Mouse (Mus musculus): ENCODE data around the gene Catsperd.
A peak's percentile ranks its signal among the peaks of the same experiment; 100 is the strongest.

The Catsperd gene

GRCm38 (mm10) chr17:56627530-56628277, at the start of gene Catsperd:
Gene Catsperd, plus strand, starts transcription at chr17:56628143.
- peak; percentile 63 to 84 for DNase-seq (ENCODE audit: inconsistent age in 2 of 2, low spot score in 1 of 2)

GRCm38 (mm10) chr17:56583071-56583470, 44.9 kb upstream of the Catsperd start:
- DNase-seq (ENCODE audit: inconsistent age in 2 of 2, low spot score in 1 of 2): no peak

GRCm38 (mm10) chr17:56583611-56584256, 44.2 kb upstream of the Catsperd start:
- peak; percentile 71 to 88 for DNase-seq (ENCODE audit: inconsistent age in 2 of 2, low spot score in 1 of 2)

GRCm38 (mm10) chr17:56584257-56585130, 43.4 kb upstream of the Catsperd start, which contains the start of the genes Safb2 and Safb:
Gene Safb2, minus strand, starts transcription at chr17:56584585.
Gene Safb, plus strand, starts transcription at chr17:56584825.
- DNase-seq (ENCODE audit: inconsistent age in 2 of 2, low spot score in 1 of 2): peak; percentile 99 to 100

DNA sequence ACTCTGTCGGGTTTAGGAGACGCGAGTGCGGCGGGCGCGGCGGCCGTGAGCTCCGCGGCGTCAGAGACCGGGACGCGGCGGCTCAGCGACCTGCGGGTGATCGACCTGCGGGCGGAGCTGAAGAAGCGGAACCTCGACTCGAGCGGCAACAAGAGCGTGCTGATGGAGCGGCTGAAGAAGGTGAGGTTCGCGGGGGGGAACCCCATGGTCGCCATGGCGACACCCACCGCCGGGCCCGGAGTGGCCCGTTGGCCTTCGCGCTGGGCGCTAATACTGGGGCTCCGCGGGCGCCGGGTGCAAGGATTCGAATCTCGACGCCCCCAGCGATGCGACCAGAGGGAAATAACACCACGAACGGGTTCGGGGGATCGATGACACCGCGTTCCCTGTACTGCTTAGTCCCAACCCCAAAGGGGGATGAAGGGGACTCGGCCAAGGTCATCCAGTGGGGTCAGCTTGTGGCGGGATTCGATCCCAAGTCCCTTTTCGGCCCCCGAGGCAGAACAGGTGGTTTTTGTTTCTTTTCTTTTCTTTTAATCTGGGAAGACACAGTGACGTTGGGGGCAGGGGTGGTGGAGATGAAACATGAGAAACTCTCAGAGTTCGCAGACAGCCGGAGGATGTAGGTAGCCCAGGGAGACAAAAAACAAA, 42.6 kb upstream of the Catsperd start:
- no peak for DNase-seq (ENCODE audit: inconsistent age in 2 of 2, low spot score in 1 of 2)

- DNase-seq (ENCODE audit: inconsistent age in 2 of 2, low spot score in 1 of 2): no peak
These were observed 40.2 kb upstream of the Catsperd start for GRCm38 (mm10) chr17:56587773-56588172.

DNA sequence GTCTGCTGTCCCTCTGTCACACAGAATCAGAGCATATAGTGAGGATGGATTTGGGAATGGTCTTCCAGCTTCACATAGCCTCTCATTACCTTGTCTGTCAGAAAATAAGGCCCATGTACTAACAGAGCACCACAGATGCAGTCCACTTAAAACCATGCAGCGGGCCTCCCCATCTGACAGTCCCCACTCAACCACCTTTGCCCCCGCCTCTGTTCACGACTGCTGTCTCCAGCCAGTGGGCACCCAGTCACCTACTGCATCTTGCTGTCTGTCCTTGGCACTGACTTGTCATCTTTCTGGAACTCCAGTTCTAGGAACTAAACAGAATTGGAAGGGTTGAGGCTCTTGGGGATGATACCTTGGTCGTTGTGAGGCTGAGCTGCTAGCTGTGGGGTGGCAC, 39.0 kb upstream of the Catsperd start:
- DNase-seq (ENCODE audit: inconsistent age in 2 of 2, low spot score in 1 of 2): peak in 1 of 2 experiments; percentile 72

DNA sequence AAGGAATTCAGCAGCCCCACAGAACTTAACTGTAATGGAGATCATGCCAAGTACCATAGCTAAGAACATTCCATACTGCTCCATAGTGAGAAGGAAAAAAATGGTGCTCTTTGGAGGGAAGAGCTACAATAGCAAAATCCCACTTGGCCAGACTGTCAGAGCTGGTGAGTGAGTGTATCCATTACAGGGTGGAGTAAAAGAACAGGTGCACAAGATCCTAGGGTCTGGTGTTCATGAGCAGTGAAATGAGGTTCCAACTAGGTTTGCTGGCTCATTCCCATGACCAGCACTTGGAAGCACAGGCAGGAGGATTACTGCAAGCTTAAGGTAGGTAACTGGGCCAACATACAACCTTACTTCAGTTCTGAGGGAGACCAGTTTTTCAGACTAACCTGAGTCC, 35.4 kb upstream of the Catsperd start:
- no peak for DNase-seq (ENCODE audit: inconsistent age in 2 of 2, low spot score in 1 of 2)

- DNase-seq (ENCODE audit: inconsistent age in 2 of 2, low spot score in 1 of 2): no peak
These were observed 34.2 kb upstream of the Catsperd start for GRCm38 (mm10) chr17:56593527-56594271.

DNA sequence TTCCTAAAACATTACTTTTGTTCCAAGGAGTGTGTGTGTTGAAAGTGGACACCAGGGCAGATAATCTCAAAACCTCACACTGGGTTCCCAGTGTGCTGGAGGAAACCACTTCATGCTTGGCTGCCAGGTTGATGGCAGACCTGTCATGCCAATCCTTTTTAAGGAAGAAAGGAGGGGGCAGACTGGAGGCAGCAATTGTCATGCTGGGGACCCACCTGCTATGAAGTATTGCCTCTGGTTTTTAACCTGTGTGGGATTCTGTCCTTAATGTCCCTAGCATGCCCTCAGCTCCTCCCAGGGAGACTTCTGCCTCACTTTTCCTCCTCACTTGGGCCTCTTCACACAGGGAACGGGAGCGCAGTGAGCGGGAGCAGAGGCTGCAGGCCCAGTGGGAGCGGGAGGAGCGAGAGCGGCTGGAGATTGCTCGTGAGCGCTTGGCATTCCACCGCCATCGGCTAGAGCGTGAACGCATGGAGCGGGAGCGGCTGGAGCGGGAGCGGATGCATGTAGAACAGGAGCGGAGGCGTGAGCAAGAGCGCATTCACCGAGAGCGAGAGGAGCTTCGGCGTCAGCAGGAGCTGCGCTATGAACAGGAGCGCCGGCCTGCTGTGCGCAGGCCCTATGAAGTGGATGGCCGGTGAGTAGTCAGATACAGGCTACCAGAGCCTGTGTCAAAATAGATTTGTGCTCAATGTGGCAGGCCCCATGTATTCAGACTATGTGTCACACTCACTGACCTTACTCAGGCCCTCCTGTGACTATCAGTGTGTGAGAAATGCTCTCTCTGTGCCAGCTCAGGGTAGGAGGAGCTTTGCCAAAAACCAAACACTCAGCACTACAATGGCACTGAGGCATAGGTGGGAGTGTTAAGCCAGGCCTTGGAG, 24.5 kb upstream of the Catsperd start:
- peak in 1 of 2 experiments; percentile 74 for DNase-seq (ENCODE audit: inconsistent age in 2 of 2, low spot score in 1 of 2)

GRCm38 (mm10) chr17:56604070-56604380, 23.9 kb upstream of the Catsperd start:
- DNase-seq (ENCODE audit: inconsistent age in 2 of 2, low spot score in 1 of 2): peak in 1 of 2 experiments; percentile 56

DNA sequence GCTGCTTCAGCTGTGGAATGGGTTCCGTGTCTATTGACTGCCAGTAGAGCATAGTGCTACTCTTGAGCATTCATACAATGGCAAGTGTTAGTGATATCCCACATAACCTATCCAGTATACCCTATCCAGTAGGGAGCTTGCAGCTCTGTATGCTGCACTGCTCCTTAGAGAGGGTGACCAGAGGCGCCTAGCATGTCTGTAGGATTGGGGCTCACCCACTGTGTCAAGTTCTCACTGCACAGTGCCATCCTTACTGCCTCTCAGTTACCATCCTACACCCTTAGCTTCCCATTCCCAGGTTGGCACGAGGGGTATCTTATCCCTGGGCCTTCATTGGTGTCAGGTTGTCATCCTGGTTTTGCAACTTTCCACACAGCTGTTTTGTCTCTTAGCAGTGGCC, 23.5 kb upstream of the Catsperd start:
- DNase-seq (ENCODE audit: inconsistent age in 2 of 2, low spot score in 1 of 2): no peak

DNA sequence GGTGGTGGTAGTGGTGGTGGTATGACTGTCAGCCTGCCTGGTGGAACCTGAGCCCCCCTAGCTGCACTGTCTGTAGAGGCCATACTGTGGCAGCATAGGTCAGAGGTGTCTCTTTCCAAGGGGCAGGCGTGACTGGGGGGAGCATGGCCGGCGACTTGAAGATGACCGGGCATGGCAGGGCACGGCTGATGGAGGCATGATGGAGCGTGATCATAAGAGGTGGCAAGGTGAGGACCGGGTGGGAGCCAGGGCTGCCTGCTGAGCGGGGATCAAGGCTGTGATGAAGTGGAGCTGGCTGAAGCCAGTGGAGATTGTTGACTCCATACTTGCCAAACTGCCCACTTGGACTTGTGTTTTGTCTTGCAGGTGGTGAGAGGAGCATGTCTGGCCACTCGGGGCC, 22.5 kb upstream of the Catsperd start:
- DNase-seq (ENCODE audit: inconsistent age in 2 of 2, low spot score in 1 of 2): no peak

DNA sequence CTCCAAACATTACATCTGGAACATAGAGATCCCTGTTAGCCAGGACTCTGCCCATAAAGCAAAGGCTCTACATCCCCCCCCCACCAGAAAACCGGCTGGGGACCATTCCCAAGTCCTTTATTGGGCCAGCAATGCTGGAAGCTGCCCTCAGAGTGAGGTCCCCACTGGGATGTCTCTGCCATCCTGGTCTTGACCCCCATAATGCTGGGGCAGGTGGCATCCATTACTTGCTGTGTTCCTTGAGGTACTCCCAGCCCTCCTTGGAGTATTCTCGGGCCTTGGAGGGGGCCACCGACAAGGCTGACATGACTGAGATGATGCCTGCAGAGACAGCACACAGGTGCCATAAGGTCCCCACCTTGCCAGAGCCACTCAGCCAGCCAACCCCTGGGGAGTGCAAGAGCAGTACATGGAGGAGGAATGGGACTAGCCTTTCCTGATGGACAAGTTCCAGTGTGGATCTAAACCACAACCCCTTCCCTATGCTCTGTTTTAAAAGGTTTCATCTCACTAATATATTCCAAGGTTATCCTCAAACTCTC, 20.4 kb upstream of the Catsperd start:
- DNase-seq (ENCODE audit: inconsistent age in 2 of 2, low spot score in 1 of 2): no peak

GRCm38 (mm10) chr17:56608699-56609098, 19.2 kb upstream of the Catsperd start:
- peak in 1 of 2 experiments; percentile 68 for DNase-seq (ENCODE audit: inconsistent age in 2 of 2, low spot score in 1 of 2)

DNA sequence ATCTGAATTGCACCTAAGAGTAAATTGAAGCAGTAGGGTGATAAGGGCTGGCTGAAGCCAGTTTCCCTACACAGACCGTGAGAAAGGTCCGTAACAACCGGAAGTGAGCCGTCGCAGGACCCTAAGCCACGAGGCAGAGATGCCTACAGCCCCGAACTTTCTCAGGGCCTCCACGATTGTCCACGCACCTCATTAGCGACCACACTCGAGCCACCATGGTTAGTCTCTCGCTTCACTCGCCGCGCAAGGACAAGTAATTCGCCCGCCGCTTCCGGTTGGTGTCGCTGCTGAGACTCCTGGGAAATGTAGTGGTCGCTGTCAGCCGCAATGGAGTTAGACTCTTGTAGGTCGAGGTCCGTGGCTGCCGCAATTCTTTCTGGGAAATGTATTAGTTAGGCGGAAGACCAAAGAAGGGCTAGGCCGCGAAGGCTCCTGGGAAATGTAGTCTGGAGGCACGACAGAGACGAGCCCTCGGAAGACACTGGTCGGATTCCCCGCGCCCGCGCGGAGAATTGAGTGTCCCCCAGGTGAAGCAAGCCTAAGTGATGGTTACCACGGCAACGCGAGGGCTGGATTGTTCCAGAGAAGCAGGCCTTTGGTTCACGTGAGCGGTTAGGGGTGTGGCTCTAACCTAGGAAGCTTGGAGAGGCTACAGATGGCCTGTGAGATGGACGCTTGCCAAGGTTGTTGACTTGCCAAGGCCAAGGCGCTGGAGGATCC, 18.3 kb upstream of the Catsperd start, which contains the start of gene 2410015M20Rik:
Gene 2410015M20Rik, minus strand, starts transcription at position 320 of the 720 bp plus-strand sequence.
- DNase-seq (ENCODE audit: inconsistent age in 2 of 2, low spot score in 1 of 2): peak; percentile 97 to 99

DNA sequence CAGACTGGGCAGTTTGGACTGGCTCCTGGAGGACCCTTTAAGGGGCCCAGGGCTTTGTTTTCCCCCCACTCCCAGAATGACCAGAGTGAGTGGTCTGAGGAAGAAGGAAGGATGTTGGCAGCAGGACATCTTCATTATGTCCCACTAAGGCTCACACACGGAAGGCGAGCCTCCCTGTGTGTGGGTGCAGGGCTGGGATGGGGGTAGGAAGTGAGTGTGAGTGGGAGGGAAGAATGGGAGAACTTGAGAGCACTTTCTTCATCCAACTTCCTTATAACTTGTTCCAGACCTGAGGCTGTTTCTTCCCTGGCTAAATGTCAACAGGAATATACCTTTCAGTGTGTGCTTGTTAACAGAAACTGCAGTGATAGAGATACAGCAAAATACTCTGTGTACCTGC, 16.6 kb upstream of the Catsperd start:
- DNase-seq (ENCODE audit: inconsistent age in 2 of 2, low spot score in 1 of 2): no peak

GRCm38 (mm10) chr17:56611861-56612564, 15.9 kb upstream of the Catsperd start:
- DNase-seq (ENCODE audit: inconsistent age in 2 of 2, low spot score in 1 of 2): peak; percentile 67 to 80

Data from adrenal gland, adult (tissue).